Mouse (Mus musculus) layer of hippocampus, adult 9-10 months (tissue): ENCODE measurements around the gene Gm26661.
A peak's percentile ranks its signal among the peaks of the same experiment; 100 is the strongest.

Experiments used
- DNase-seq: peaks from one replicate; pipeline ENCODE4 v3.0.0; 2022; ENCODE audit warnings: low spot score

The Gm26661 gene

DNA sequence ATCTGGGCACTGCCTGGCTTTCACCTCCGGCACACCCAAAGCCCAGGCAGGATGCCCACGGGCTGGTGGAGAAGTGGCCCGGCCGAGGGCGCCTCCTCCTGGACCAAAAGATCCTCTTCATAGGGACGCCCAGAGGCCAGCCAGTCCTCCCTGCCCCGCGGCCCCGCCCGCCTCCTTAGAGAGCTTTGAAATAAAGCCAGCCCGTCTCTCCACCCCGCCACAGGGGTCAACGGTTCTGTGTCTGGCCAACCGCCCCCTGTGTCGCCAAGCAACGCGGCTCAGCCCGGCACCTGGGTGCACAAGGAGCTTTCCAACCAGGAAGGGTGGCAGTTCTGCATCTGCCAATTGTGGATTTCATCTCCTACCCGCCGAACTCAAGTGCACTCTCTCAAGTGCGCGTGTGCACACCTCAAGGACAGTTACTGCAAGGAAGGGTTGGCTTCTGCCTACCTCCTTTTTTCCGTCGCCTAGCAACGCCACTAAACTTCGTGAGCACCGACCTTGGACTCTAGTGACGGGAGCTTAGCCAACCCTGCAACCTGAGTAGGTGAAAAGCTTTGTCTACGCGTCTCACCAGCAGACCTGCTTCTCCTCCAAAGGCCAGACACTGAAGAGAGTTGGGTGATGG is at the start of gene Gm26661:
Gene Gm26661 (plus strand): TSS at position 56 of the 628 bp plus-strand sequence.
- no peak for DNase-seq

DNA sequence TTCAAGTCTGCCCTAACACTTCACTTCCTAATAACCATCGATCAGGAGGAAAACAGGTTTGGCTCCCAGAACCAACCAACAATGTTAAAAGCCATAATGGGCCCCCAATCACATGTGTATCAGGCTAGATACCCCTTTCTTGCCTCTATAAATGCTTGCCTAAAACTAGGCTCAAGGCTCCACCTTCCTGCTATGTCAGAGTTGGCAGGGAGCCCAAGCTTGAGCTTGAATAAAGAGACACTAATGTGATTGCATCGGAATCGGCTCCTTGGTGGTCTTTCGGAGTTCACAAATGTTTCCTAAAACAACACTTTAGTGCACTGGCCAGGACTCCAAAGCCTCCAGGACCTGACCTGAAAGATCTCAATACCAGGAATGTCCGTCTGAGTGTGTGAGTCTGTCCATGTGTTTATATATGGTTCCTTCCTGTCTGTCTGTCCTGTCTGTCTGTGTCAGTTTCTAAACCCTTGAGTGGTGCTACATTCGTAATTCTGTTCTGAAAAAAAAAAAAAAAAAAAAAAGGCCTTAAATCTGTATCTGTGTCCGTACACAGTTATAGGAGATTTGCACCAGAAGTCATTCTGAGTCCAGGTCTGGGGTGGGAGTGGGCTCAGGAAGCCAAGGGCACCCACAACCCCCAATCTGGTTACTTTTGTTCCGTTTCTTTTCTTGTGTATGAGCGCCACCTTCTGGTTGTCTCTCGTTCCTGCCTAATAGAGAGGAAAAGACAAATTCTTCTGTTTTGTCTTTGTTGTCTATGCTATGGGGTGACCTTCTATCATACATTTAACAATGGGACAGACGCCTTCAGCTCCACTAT is 42.2 kb upstream of the Gm26661 start:
- peak; percentile 52 for DNase-seq

DNA sequence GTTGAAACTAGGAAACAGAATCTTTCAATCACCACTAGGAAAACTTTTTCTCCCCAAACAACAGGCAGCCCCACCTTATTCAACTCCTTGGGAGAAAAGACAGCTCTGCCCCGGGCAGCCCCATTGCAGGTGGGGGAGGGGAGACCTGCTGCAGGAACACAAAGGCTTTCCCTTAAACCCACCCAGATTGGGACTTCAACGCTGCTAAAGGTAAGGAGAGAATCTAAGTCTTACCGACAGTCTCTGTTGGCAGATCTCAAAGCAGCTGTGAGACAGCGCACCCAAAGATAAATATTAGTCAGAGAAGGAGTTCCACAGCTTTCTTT is 41.7 kb upstream of the Gm26661 start:
- DNase-seq = no peak

DNA sequence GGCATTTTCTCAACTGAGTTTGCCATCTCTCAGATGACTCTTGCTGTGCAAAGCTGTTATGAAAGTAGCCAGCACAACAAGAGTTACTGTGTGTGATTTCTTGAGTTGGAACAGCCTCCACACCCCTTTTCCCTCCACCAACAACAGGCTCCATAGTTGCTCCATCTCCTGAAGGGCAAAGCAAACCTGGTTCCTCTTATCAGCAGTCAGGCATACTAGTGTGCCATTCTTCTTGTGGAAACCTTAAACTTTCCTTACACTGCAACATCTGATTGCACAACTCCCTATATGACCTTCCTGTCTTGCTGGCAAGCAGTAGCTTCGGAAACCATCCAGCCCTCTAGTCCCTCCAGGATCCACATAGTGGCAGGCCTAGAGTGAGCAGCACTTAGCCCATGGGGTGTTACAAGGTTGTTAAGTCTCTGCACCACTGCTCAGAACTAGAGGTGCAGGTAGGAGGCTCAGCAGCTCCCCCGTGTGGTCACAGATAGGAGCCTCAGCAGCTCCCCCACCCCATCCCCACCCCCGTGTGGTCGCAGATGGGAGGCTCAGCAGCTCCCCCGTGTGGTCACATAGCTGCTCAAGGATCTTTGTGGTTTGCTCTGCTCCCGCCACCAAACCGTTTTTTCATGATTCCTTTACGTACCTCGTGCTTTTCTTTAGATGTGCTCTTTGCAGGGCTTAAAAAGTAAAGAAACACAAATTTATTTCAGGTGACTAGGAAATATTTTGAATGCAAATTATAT is 25.6 kb upstream of the Gm26661 start:
- no peak for DNase-seq

DNA sequence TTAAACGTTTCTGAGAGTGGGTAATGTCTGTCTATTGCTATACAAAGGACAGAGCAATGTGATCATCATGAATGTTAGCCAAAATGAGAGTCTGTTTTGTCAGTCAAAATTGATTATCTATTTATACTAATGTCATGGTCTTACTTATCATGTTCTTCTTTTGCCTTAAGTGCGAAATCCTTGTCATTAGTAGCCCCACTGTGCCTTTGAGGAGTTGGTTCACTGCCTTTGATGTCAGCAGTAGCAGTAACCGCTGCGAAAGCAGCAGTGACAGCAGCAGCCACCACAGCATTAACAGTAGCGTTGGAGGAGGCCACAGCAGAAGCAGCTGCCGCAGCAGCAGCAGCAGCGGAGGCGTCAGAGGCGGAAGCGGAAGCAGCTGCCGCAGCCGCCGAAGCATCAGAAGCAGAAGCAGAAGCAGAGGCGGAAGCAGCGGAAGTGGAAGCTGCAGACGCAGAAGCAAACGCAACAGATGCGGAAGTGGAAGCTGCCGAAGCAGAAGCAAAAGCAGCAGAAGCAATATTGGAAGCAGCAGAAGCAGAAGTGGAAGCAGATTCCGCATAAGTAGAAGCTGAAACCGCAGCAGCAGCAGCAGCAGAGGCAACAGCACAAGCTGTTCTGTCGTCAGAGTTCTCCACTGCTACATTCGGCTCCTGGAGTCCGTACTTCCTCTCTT is 17.5 kb upstream of the Gm26661 start:
- no peak for DNase-seq

DNA sequence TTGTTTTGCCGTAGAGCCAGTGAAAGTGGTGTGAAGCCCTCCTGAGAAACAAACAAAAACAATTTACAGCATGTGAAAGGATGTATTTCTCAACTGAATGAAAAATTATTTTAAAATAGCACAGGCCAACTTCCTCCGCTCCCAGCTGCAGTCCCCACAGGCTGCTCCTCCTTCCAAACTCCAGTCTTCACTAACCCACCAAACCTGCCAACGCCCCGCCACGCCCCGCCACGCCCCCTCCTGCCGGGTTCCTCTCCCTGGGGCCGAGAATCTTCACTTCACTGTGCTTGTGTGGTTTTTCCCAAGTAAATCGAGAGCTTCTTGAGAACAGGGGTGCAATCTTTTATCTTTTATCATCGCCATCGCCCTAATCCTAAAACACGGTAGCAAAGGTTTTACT is 5.3 kb upstream of the Gm26661 start:
- DNase-seq = no peak

DNA sequence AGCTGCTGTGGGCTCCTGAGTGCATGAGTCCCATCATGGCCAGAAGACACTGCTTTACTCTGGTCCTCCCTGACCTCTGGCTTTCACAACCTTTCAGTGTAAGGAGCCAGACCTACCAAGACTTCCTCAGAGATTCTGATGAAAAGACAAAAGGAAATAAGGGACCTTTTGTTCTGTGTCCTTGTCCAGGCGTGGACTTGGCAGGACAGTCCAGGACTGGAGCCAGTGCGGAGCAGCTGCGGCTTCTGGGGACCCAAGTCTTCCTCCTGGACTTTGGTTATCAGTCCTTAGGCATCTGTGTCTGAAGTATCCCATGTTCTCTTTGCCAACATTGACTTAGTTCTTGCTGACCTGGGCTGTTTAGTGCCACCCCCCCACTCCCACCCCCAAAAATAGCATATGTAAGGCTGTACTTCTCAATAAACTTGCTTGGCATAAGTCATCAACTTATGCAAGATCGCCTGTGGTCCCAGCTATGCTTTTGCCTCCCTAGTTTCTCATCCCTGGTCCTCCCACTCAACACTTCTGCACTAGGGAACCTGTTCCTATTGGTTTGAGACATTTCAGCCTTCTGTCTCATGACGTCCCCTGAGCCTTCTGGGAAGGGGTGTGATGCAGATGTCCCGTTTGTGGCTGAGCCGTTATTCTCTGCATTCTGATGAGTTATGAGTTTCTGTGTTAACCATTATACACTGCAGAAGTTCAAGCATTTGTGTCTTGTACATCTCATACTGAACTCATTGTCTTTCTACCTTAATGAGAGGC is 1.9 kb upstream of the Gm26661 start:
- DNase-seq = no peak

DNA sequence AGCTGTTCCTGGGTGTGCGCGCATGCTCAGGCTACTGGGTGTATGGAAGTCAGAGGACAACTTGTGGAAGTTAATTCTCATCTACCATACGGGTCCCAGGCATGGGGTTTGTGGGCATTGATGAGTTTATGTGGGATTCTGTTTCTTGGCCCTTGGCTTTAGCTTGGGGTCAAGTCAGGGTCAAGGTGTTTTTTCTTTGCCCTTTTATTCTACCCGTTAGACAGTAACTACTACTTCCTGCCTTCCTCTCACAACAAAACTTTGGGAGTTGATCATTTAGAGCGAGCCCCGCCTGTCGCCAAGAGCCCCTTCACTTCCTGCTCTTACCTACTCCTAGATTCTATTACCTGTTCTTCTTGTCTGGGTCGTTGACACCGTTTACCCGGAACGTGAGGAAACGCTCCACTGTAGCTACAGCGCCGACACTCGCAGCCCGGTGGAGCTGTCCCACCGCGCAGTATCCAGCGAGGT is 291 bp upstream of the Gm26661 start:
- no peak for DNase-seq

DNA sequence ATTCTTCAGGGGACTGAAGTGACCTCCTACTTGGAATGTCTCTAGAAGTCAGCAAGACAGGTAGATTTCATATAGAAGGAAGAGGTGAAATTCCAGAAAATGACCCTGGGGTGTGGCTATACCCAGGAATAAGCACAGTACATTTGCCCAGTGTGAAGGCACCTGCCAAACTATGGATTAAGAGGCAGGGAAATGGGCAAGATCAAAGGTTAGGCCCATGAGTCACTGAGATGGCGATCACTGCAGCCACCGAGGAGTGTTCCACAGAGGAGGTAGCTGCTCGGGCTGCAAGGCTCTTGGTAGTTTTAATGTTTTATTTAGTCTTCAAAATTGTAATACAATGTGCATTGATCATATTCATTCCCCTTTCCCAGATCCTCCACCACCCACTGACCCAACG is 4.6 kb downstream of the Gm26661 start:
- no peak for DNase-seq

DNA sequence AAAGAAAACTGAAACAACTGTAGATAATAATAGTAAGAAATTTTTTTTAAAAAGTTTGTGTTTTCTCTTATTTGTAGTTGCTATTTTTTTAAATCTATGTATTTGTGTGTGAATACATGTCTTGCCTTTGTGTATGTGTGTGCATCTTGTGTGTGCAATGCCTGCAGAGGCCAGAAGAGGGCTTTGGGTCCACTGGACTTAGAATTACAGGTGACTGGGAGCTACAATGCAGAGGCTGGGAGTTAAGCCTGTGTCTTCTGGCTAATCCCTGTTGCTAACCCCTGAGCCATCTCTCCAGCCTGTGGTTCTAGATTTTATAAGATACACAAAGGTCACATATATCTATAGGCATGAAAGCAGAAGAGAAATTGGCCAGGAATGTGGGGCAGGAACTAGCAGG is 9.2 kb downstream of the Gm26661 start:
- no peak for DNase-seq

DNA sequence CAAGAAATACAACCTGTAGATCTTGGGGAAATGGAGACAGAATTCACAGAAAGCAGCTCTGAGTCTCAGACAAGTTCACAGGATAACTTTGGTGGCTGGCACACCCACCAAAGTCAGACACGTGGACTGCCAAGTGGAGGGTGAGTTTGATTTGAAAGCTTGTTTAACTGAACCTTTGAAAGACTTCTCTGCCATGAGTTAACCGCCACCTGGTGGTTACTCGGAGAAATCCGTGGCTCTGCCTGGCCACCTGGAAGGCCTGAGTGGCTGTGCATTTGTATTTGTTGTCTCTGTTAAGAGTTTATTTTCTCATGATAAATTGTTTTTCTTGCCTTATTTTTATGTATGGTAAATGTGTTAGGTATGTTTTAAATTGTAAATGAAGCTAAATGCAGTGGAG is 10.4 kb downstream of the Gm26661 start:
- DNase-seq = no peak

DNA sequence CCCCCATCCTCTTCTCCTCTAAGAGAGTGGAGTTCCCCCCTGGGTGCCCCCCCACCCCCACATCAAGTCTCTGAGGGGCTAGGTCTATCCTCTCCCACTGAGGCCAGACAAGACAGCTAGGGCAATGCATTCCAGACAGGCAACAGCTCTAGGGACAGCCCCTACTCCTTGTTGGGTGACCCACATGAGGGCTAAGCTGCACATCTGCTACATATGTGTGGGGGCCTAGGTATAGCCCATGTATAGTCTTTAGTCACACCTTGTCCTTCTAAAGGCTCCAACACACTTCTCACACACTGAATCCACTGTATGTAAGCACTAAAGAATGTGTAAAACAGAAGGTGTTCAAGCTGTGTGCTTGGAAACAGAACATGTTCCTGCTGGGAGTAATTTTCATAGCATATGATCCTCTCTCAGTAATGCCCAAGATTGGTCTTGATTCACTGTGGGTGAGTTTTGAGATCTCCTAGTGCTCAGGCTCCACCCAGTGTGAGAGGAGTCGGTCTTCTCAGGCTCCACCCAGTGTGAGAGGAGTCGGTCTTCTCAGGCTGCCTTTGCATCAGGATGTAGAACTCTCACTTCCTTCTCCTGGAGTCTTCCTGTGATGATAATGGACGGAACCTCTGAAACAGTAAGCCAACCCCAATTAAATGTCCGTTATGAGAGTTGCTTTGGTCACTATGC is 12.6 kb downstream of the Gm26661 start:
- no peak for DNase-seq

DNA sequence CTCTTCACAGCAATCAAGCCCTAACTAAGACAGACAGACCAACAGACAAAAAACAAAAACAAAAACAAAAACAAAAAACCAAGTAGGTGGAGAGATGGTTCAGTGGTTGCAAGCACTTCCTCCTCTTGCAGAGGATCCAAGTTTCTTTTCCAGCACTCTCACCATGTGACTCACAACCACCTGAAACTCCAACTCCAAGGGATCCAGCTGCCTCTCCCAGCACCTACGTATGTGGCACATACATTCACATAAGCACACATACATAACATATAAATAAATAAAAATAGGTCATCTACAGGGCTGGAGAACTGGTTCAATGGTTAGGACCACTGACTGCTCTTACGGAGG is 13.1 kb downstream of the Gm26661 start:
- DNase-seq = no peak

DNA sequence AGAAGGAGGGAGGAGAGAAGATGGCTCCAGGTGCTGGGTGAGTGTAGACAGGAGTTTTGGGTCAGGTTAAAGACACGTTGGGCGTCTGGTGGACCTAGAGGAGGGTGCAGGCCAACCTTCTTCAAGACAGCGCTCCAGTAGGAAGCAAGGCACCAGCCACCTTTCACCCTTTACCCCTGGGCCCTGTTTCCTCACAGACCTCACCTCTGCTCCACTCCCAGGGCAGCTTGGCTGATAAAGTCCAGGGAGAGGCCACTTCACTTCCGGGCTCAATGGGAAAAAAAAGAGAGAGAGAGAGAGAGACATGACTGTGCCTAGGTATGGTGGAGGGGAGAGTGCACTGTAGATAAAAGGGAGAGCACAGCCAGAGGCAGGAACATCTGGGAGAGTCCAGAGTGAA is 16.3 kb downstream of the Gm26661 start:
- DNase-seq = no peak

DNA sequence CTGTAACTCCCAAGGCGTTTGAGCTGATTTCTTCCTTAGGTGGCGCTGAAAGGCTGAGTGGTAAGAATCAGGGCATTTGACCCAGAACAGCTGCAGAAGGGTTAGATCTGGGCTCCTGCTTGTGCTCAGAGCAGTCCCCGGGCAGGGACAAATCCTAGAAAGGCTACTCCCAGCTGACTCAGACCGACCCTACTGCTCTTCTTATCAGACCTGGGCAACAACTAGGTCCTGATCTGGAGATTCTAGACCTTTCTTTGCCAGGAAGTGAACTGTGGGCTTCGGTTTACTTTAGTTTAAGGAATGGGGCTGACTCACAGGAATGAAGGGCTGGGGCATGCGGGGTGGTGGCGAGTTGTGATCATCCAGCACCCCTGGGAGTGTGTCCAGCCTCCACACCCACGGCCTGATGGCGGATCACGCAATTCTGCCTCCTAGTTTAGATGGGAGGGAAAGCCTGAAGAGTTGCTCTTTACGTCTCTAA is 17.2 kb downstream of the Gm26661 start:
- DNase-seq = no peak

DNA sequence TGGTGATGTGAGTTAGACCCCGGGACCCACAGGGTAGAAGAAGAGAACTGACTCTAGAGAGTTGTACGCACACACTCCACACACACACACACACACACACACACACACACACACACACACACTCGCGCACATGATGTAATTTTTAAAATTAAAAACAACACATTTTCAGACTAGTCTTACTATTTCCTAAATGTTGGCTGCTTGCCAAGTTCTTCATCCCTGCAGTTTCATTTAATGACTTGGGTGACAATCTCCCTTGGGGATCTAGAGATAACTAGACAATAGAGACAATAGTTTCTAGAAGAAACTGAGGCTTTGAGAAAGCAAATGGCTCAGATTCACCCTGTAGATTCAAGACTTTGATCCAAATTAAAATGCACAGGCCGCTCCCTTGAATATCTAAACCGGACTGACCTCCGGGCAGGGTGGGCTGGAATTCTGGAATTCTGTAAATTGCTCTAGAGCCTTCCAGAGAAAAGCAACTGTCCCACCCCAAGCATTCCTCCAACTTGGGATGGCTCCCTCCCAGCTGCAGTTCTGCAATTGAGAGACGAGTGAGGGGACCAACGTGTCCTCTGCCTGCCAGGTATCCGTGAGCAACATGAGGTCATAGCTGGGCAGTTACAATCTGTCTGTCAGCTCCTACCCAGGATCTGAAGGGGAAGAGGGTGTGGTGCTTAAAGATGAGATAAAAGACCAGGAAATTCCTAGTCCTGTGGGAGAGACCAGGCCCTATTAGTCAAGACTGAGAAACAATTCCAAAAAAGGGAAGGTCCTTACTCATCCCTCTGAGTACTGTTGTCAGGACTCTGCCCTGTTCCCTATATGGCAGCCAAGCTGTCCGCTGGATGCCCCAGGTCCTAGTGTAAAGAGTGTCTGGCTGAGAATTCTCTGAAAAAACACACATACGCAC is 17.9 kb downstream of the Gm26661 start:
- no peak for DNase-seq

DNA sequence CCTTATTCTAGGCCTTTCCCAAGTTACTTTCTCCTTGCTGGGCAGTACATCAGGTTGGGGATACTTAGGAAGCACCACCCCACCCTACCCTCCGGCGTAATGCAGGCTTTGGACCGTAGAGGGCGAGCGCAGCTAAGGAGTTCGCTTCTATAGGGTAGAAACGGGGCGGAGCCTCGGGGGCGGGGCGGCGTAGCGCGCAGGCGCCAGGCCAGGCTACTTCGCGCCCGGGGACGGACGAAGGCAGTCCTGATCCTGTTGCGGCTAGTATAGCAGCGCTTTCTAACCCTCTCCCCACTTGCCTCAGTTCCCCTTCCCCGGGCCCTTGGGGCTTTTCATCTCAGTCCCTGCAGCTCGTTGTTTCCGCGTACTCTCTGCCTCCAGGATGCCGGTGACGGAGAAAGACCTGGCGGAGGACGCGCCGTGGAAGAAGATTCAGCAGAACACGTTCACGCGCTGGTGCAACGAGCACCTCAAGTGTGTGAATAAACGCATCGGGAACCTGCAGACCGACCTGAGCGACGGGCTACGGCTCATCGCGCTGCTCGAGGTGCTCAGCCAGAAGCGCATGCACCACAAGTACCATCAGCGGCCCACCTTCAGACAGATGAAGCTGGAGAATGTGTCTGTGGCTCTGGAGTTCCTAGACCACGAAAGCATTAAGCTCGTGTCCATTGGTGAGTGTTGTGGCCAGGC is 26.5 kb downstream of the Gm26661 start, which contains the start of gene Flnb:
Gene Flnb (plus strand): TSS at position 188 of the 693 bp plus-strand sequence.
- peak; percentile 95 for DNase-seq

DNA sequence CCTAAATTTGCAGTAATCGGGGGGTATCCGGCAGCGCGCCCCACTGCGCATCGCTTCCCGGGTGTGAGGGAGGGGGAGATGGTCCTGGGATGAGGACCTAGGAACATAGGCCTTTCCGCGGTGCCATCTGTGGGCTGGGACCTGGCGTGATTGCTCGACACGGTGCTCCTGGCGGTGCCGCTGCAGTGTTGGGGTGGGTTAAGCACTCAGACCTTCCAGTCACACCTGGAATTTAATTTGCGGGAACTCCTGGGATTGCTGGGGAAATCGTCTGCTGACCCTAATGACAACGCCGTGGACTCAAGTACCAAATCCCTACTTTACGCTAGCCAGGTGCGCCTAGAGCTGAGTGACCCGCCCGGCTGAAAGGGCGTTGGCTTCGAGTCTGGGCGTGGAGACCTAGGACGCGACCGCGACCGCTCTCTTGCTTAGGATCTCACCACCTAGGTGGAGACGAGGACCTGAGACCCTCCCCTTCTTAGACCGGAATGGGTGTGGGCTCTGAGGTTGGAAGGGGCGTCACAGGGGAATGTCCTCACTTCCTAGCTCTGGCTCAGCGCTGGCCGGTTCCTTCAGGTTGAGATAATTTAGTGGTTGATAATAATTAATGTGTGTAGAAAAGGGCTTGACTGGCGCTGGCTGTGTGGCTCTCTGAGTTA is 27.2 kb downstream of the Gm26661 start:
- no peak for DNase-seq

DNA sequence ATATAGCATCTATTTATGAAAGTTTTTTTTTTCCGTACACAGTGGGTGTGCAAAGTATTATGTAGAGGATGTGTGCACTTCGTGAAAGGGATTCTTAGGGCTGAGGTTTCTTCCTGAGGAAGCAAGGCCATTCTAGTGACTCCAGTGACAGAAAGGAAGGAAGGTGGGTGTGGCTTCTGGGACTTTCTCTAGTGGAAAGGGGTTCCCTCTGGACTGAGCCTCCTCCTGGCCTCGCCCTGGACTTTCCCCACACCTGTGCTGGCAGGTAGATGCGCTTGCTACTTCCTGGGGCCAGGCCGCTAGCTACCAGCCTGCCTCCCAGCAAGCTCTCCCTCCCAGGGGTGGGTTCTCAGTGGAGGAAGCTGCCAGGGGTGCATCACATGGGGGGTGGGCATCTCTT is 28.1 kb downstream of the Gm26661 start:
- DNase-seq = no peak
